Mouse (Mus musculus): ENCODE data around the gene Bckdha.

- no peak for TF ChIP-seq CTCF (IDR thresholded peaks at IDR 0.05; ENCODE audit: low read depth, low read length)
- no peak for TF ChIP-seq TAL1 (conservative IDR thresholded peaks at IDR 0.05; ENCODE audit: low read depth, low read length)
- TF ChIP-seq GATA1 (IDR thresholded peaks at IDR 0.05; ENCODE audit: borderline replicate concordance, low read length): no peak
- no peak for TF ChIP-seq GATA2 (IDR thresholded peaks at IDR 0.05; ENCODE audit: borderline replicate concordance, low read depth, low read length)
- no peak for TF ChIP-seq POLR2AphosphoS5 (IDR thresholded peaks at IDR 0.05; ENCODE audit: insufficient replicate concordance, low read depth, low read length)
These were observed 73.2 kb downstream of the Bckdha start for GRCm38 (mm10) chr7:25585351-25586204.

All from G1E (cell line).